Mouse (Mus musculus) CH12.LX (cell line): ENCODE results near the gene Tmem53. TPM values are rescaled to one million over a fixed set of nuclear protein-coding genes. Genes with fewer than 3 reads are reported as not detected.

Experiments used
- DNase-seq: peaks from one replicate; pipeline ENCODE4 v3.0.0-alpha.2; 2013; ENCODE audit errors: extremely low read depth
- H3K27ac ChIP-seq: 2 replicates; pipeline ENCODE4 v1.5.1; 2012; ENCODE audit warnings: low read depth, mild to moderate bottlenecking, control low read depth, moderate library complexity; ENCODE audit not compliant: insufficient read depth
- H3K27me3 ChIP-seq: replicated peaks from 2 replicates; pipeline ENCODE3; 2012; ENCODE audit warnings: inconsistent platforms
- H3K36me3 ChIP-seq, 2 experiments: replicated peaks in 1 of 2; 2 replicates each; pipeline versions ENCODE3 to v1.6.1; 2012; ENCODE audit warnings: inconsistent platforms in 1 of 2, low read length in 1 of 2, mild to moderate bottlenecking in 1 of 2, mixed read lengths in 1 of 2, moderate library complexity in 1 of 2; ENCODE audit not compliant: control insufficient read depth in 1 of 2, insufficient read depth in 1 of 2
- H3K4me1 ChIP-seq, 2 experiments: 2 replicates each; pipeline ENCODE4 v1.6.1; 2012; ENCODE audit warnings: inconsistent platforms in 1 of 2, moderate library complexity in 1 of 2; ENCODE audit not compliant: insufficient read depth in 2 of 2, control insufficient read depth in 1 of 2
- H3K4me2 ChIP-seq: 2 replicates; pipeline ENCODE4 v1.6.1; 2012; ENCODE audit warnings: low read depth, mild to moderate bottlenecking, control low read depth; ENCODE audit not compliant: poor library complexity, insufficient read depth, severe bottlenecking
- H3K4me3 ChIP-seq, 3 experiments: fragments of 150-350 bp in 1 of 3; sonication (generic) in 1 of 3; replicated peaks in 1 of 3; 2 replicates each; pipeline versions ENCODE3 to v1.5.1; 2011 to 2012; ENCODE audit warnings: low read depth in 2 of 3, low read length in 2 of 3, mild to moderate bottlenecking in 2 of 3, moderate library complexity in 2 of 3, control low read depth in 1 of 3, improper control_type of control experiment in 1 of 3, inconsistent platforms in 1 of 3, mixed read lengths in 1 of 3; ENCODE audit not compliant: poor library complexity in 1 of 3
- H3K79me2 ChIP-seq: replicated peaks from 2 replicates; pipeline ENCODE4 v1.6.1; 2012; ENCODE audit warnings: mild to moderate bottlenecking, moderate library complexity; ENCODE audit not compliant: control insufficient read depth, poor library complexity, insufficient read depth, severe bottlenecking; ENCODE audit errors: extremely low read depth
- H3K9ac ChIP-seq: 2 replicates; pipeline ENCODE4 v1.6.1; 2012; ENCODE audit warnings: low read depth, mild to moderate bottlenecking, control low read depth, moderate library complexity; ENCODE audit not compliant: insufficient read depth
- H3K9me3 ChIP-seq: replicated peaks from 2 replicates; pipeline ENCODE3; 2012; ENCODE audit warnings: low read length, inconsistent platforms, mixed read lengths
- CTCF ChIP-seq, 2 experiments: IDR thresholded peaks in 1 of 2; conservative IDR thresholded peaks in 1 of 2; 2 replicates each; pipeline ENCODE4 v1.5.1; 2011 to 2012; ENCODE audit warnings: low read depth in 2 of 2, low read length in 2 of 2, improper control_type of control experiment in 1 of 2, inconsistent platforms in 1 of 2, mild to moderate bottlenecking in 1 of 2, moderate library complexity in 1 of 2
- EP300 ChIP-seq: IDR thresholded peaks from 2 replicates; pipeline ENCODE4 v1.6.1; 2011; ENCODE audit warnings: low read length, improper control_type of control experiment
- ETS1 ChIP-seq: conservative IDR thresholded peaks from 2 replicates; pipeline ENCODE4 v1.6.1; 2012; ENCODE audit warnings: low read depth, mild to moderate bottlenecking, inconsistent platforms, low read length, improper control_type of control experiment, moderate library complexity
- HCFC1 ChIP-seq: IDR thresholded peaks from 2 replicates; pipeline ENCODE4 v1.6.1; 2012; ENCODE audit warnings: low read depth, mild to moderate bottlenecking, inconsistent platforms, low read length, improper control_type of control experiment
- JUN ChIP-seq: IDR thresholded peaks from 2 replicates; pipeline ENCODE4 v1.6.1; 2011; ENCODE audit warnings: low read depth, mild to moderate bottlenecking, low read length, improper control_type of control experiment, moderate library complexity; ENCODE audit not compliant: insufficient read depth
- KAT2A ChIP-seq: IDR thresholded peaks from 2 replicates; pipeline ENCODE4 v1.6.1; 2012; ENCODE audit warnings: low read length, improper control_type of control experiment, inconsistent platforms; ENCODE audit not compliant: insufficient replicate concordance
- MXI1 ChIP-seq: IDR thresholded peaks from 2 replicates; pipeline ENCODE4 v1.6.1; 2011; ENCODE audit warnings: mild to moderate bottlenecking, low read depth, low read length, improper control_type of control experiment
- MYC ChIP-seq: IDR thresholded peaks from 2 replicates; pipeline ENCODE4 v1.6.1; 2011; ENCODE audit warnings: low read depth, mild to moderate bottlenecking, improper control_type of control experiment, low read length
- NELFE ChIP-seq: IDR thresholded peaks from 2 replicates; pipeline ENCODE4 v1.6.1; 2011; ENCODE audit warnings: low read depth, low read length, improper control_type of control experiment
- NRF1 ChIP-seq: IDR thresholded peaks from 2 replicates; pipeline ENCODE4 v1.6.1; 2014; ENCODE audit warnings: low read depth, mild to moderate bottlenecking, inconsistent platforms, low read length, improper control_type of control experiment, moderate library complexity
- POLR2A ChIP-seq: IDR thresholded peaks from 2 replicates; pipeline ENCODE4 v1.6.1; 2011; ENCODE audit warnings: low read depth, mild to moderate bottlenecking, improper control_type of control experiment, low read length
- POLR2AphosphoS2 ChIP-seq: IDR thresholded peaks from 2 replicates; pipeline ENCODE4 v1.6.1; 2011; ENCODE audit warnings: low read depth, low read length, improper control_type of control experiment
- TBP ChIP-seq: conservative IDR thresholded peaks from 2 replicates; pipeline ENCODE4 v1.6.1; 2011; ENCODE audit warnings: low read depth, low read length, improper control_type of control experiment
- ZC3H11A ChIP-seq: IDR thresholded peaks from 2 replicates; pipeline ENCODE4 v1.6.1; 2012; ENCODE audit warnings: low read depth, mild to moderate bottlenecking, inconsistent platforms, low read length, improper control_type of control experiment
- ZKSCAN1 ChIP-seq: IDR thresholded peaks from 2 replicates; pipeline ENCODE4 v1.6.1; 2012; ENCODE audit warnings: low read depth, inconsistent platforms, low read length, improper control_type of control experiment, borderline replicate concordance
- ZMIZ1 ChIP-seq: IDR thresholded peaks from 2 replicates; pipeline ENCODE4 v1.6.1; 2012; ENCODE audit warnings: low read depth, mild to moderate bottlenecking, inconsistent platforms, low read length, improper control_type of control experiment
- ZNF384 ChIP-seq: IDR thresholded peaks from 2 replicates; pipeline ENCODE4 v1.6.1; 2012; ENCODE audit warnings: low read depth, low read length, improper control_type of control experiment, inconsistent platforms
- dilution Hi-C: fragments of 300-500 bp; cut with MboI; formaldehyde crosslinking; loops from 2 replicates; pipeline ENCODE4 v1.14.3; 2020; ENCODE audit warnings: low sequenced_read_pairs; ENCODE audit not compliant: extremely low pct_unique_long_range_greater_than_20kb, extremely low pct_ligation_motif_present
- in situ Hi-C: fragments of 300-500 bp; cut with MboI; formaldehyde crosslinking; loops from 3 replicates; pipeline ENCODE4 v1.14.3; 2019; ENCODE audit warnings: low sequenced_read_pairs, low pct_ligation_motif_present, low pct_unique_long_range_greater_than_20kb, mixed read lengths
- polyA plus RNA-seq: library from polyadenylated mRNA; unstranded; fragments of >175 nt; gene quantifications from 2 replicates; pipeline ENCODE4 v1.2.1, GENCODE M21; 2012; ENCODE audit warnings: low read depth; ENCODE audit not compliant: insufficient read length
- total RNA-seq, 2 experiments: library from RNA; depleted of rRNA; stranded (reverse); fragments of 300-350 nt in 1 of 2; fragments of >200 nt in 1 of 2; gene quantifications; 2 replicates each; pipeline ENCODE4 v1.2.3; 2012 to 2014

The Tmem53 gene
- total and polyA plus RNA-seq, 3 experiments = 1.1 to 1.4 (median 1.2) TPM

GRCm38 (mm10) chr4:117277021-117277420 lies 25.3 kb downstream of the Tmem53 start:
- H3K4me1 ChIP-seq = peaks cover 11 to 31% of the 10 kb centered on the region in 2 experiments
- in situ Hi-C loops (no loop called here), dilution Hi-C loops (no loop called here)
- TF ChIP-seq POLR2AphosphoS2 = no peak
- no peak for TF ChIP-seq ETS1
- no peak for TF ChIP-seq MXI1
- TF ChIP-seq POLR2A = no peak
- no peak for TF ChIP-seq MYC
- no peak for TF ChIP-seq ZMIZ1
- no peak for TF ChIP-seq EP300
- peaks cover 74 to 100% of the 10 kb centered on the region in 2 experiments for H3K36me3 ChIP-seq
- no peak overlapping the region for H3K9ac ChIP-seq
- no peak overlapping the region for H3K4me3 ChIP-seq
- no peak overlapping the region for H3K4me2 ChIP-seq
- H3K79me2 ChIP-seq = no peaks in the 10 kb centered on the region
- DNase-seq = no peak
- no peak overlapping the region for H3K27ac ChIP-seq
- H3K9me3 ChIP-seq = peaks cover 34% of the 10 kb centered on the region
- H3K27me3 ChIP-seq = no peaks in the 10 kb centered on the region

- H3K4me3 ChIP-seq = no peak overlapping the region
- dilution Hi-C loops = no loop called here
- H3K79me2 ChIP-seq = no peaks in the 10 kb centered on the region
- TF ChIP-seq JUN = no peak
- TF ChIP-seq ZC3H11A = no peak
- TF ChIP-seq NRF1 = no peak
- TF ChIP-seq CTCF (conservative IDR thresholded peaks at IDR 0.05 in 1 of 2, IDR thresholded peaks at IDR 0.05 in 1 of 2; ENCODE audit: low read depth in 2 of 2, low read length in 2 of 2) = no peak
- no peak for TF ChIP-seq TBP
- no peak for TF ChIP-seq EP300
- TF ChIP-seq HCFC1 = no peak
- TF ChIP-seq KAT2A = no peak
- no peak for TF ChIP-seq NELFE
- TF ChIP-seq ZNF384 = no peak
- TF ChIP-seq ZKSCAN1 = no peak
- H3K4me2 ChIP-seq = no peak overlapping the region
- in situ Hi-C loops = no loop called here
- H3K9me3 ChIP-seq = peaks cover 34% of the 10 kb centered on the region
- H3K36me3 ChIP-seq = peaks cover 73 to 100% of the 10 kb centered on the region in 2 experiments
- no peak overlapping the region for H3K9ac ChIP-seq
- no peak for DNase-seq
- H3K27me3 ChIP-seq = no peaks in the 10 kb centered on the region
- peaks cover 11 to 31% of the 10 kb centered on the region in 2 experiments for H3K4me1 ChIP-seq
- H3K27ac ChIP-seq = no peak overlapping the region
Observed at GRCm38 (mm10) chr4:117277687-117278086, 25.9 kb downstream of the Tmem53 start.
